Comparison of ENCODE assay signal across 8 mouse cellular contexts in the genomic region with DNA sequence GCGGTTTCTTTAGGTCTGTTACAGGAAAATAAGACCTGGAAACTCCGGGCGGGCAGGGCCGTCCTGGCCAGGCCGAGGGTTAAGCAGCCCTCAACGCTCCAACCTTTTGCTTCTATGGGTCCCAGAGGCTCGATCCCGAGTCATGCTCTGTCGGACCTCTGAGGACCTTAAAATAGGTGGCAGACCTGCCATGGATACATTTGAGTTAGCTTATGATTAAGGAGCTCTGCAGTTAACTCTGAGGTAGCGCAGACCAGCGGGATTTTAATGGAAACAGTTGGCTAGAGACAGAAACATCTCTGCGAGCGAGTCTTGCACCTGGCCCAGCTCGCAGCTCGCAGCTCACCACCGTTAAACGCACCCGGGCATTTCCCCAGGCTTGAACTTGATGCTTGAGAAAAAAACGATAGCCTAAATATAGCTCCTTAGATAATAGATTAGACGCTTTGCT. TPM values are rescaled to one million over a fixed set of nuclear protein-coding genes. Genes with fewer than 3 reads are reported as not detected.
DNase-seq lines count a peak whose midpoint lies in the region; ATAC-seq lines count a peak whose summit lies in the region.

No protein-coding gene starts in this region.

- no peak for DNase-seq in cerebellum, postnatal 25 days
- DNase-seq in spleen, adult 12 weeks (ENCODE audit: low spot score), result peak; percentile 18
- no peak for DNase-seq in spleen, postnatal 10 days (ENCODE audit: low spot score in 2 of 2)
- DNase-seq in adrenal gland, postnatal 25 days, result no peak
- no peak for DNase-seq in frontal cortex, postnatal 10 days (ENCODE audit: low spot score in 2 of 2)

- peak overlapping the region; percentile 84 for H3K4me2 ChIP-seq in hindbrain, embryonic 12.5 days (replicated peaks)
- H3K4me2 ChIP-seq in midbrain, embryonic 12.5 days (replicated peaks), result peak overlapping the region; percentile 81

- H3K27ac ChIP-seq in hindbrain, embryonic 12.5 days, result peak overlapping the region; percentile 99
- peak overlapping the region; percentile 98 for H3K27ac ChIP-seq in midbrain, embryonic 12.5 days (replicated peaks)

- H3K9ac ChIP-seq in hindbrain, embryonic 12.5 days, result peak overlapping the region; percentile 95
- peak overlapping the region; percentile 92 for H3K9ac ChIP-seq in midbrain, embryonic 12.5 days (replicated peaks)

- H3K4me3 ChIP-seq in hindbrain, embryonic 12.5 days, result peak overlapping the region; percentile 85
- H3K4me3 ChIP-seq in midbrain, embryonic 12.5 days, result peak overlapping the region; percentile 88

- H3K27me3 ChIP-seq in hindbrain, embryonic 12.5 days, result no peaks in the 10 kb centered on the region
- H3K27me3 ChIP-seq in midbrain, embryonic 12.5 days, result peaks cover 7% of the 10 kb centered on the region

- H3K9me3 ChIP-seq in hindbrain, embryonic 12.5 days (replicated peaks), result no peaks in the 10 kb centered on the region
- no peaks in the 10 kb centered on the region for H3K9me3 ChIP-seq in midbrain, embryonic 12.5 days

- ATAC-seq in cerebellum, adult (ENCODE audit: insufficient number of reproducible peaks, low FRiP score, low TSS enrichment), result peak; percentile 57
- peak; percentile 3; the same call in 1 of the 2 replicates for ATAC-seq in hindbrain, embryonic 12.5 days (ENCODE audit: low FRiP score)
- ATAC-seq in midbrain, embryonic 12.5 days (ENCODE audit: low FRiP score, low read depth), result peak; percentile 56

- H3K4me1 ChIP-seq in hindbrain, embryonic 12.5 days, result peaks cover 11% of the 10 kb centered on the region; the same call in 1 of the 2 replicates
- H3K4me1 ChIP-seq in midbrain, embryonic 12.5 days, result peaks cover 17% of the 10 kb centered on the region

- under 1% methylated on average over 20 of the region's 20 CpGs for WGBS in hindbrain, embryonic 12.5 days
- 2% methylated on average over 20 of the region's 20 CpGs for WGBS in midbrain, embryonic 12.5 days

- no peaks in the 10 kb centered on the region for H3K36me3 ChIP-seq in hindbrain, embryonic 12.5 days
- no peaks in the 10 kb centered on the region for H3K36me3 ChIP-seq in midbrain, embryonic 12.5 days

RNA-seq across cellular contexts. Expression of gene Kansl1l, which starts 0.5 kb away (rescaled TPM):
- polyA plus RNA-seq in hindbrain, embryonic 12.5 days (2016; fragmentation: Nextera tagmentation; extraction: Ambion mirVana), result 23.3 and 26.2 TPM in 2 replicates
- 17.2 and 20.7 TPM in 2 replicates for polyA plus RNA-seq in midbrain, embryonic 12.5 days (2016; fragmentation: Nextera tagmentation; extraction: Ambion mirVana)
- 25.5 and 26.3 TPM in 2 replicates for total RNA-seq in adrenal gland, postnatal 25 days (2021)

RNA-seq across cellular contexts. Expression of gene Acadl, which starts 45.2 kb away (rescaled TPM):
- 61.0 and 67.3 TPM in 2 replicates for polyA plus RNA-seq in hindbrain, embryonic 12.5 days (2016; fragmentation: Nextera tagmentation; extraction: Ambion mirVana)
- polyA plus RNA-seq in midbrain, embryonic 12.5 days (2016; fragmentation: Nextera tagmentation; extraction: Ambion mirVana), result 49.2 and 49.9 TPM in 2 replicates
- 444 and 484 TPM in 2 replicates for total RNA-seq in adrenal gland, postnatal 25 days (2021)

Comparison
In these comparisons a context has a peak if more than half of its experiments do, and no peak if none do; other contexts are left out.
1. ATAC-seq: peak in every context shown above with its lines; median percentile 57 in cerebellum, adult; 56 in midbrain, embryonic 12.5 days; 3 in hindbrain, embryonic 12.5 days.